Mouse (Mus musculus): ENCODE measurements around the gene Svep1. TPM values are rescaled to one million over a fixed set of nuclear protein-coding genes. Genes with fewer than 3 reads are reported as not detected.

Svep1 gene
- total and polyA plus RNA-seq, 2 experiments from 2014 or later: 0.86 to 6.4 TPM

GRCm38 (mm10) chr4:58068886-58069285, 137.8 kb downstream of the Svep1 start:
- no peak overlapping the region for H3K4me2 ChIP-seq (ENCODE audit: low read depth, low read length)
- H3K27ac ChIP-seq (ENCODE audit: low read depth): no peak overlapping the region
- no peaks in the 10 kb centered on the region for H3K27me3 ChIP-seq (ENCODE audit: control insufficient read depth, insufficient read depth, low read length)
- TF ChIP-seq CTCF (IDR thresholded peaks at IDR 0.05; ENCODE audit: low read depth) (no peak), EP300 (IDR thresholded peaks at IDR 0.05; ENCODE audit: low read depth) (no peak)
- no peaks in the 10 kb centered on the region for H3K9me3 ChIP-seq (replicated peaks; ENCODE audit: control insufficient read depth, low read length)
- DNase-seq (ENCODE audit: low spot score) (no peak), ATAC-seq (ENCODE audit: insufficient read depth, low read depth) (no peak)
- H3K4me3 ChIP-seq (ENCODE audit: low read depth, low read length): no peak overlapping the region
- no peaks in the 10 kb centered on the region for H3K36me3 ChIP-seq (replicated peaks; ENCODE audit: control insufficient read depth, insufficient read depth, low read length)
- WGBS: 75% methylated on average over 5 of the region's 5 CpGs
- no peaks in the 10 kb centered on the region for H3K4me1 ChIP-seq (ENCODE audit: control insufficient read depth, insufficient read depth)
- H3K9ac ChIP-seq (replicated peaks; ENCODE audit: low read depth, low read length): no peak overlapping the region

GRCm38 (mm10) chr4:58064721-58065120, 141.9 kb downstream of the Svep1 start:
- WGBS: 54% methylated on average over 2 of the region's 2 CpGs
- TF ChIP-seq EP300 (IDR thresholded peaks at IDR 0.05; ENCODE audit: low read depth) (no peak), CTCF (IDR thresholded peaks at IDR 0.05; ENCODE audit: low read depth) (no peak)
- Histone ChIP-seq H3K4me2 (ENCODE audit: low read depth, low read length) (no peak overlapping the region), H3K4me3 (ENCODE audit: low read depth, low read length) (no peak overlapping the region), H3K4me1 (ENCODE audit: control insufficient read depth, insufficient read depth) (no peaks in the 10 kb centered on the region), H3K36me3 (replicated peaks; ENCODE audit: control insufficient read depth, insufficient read depth, low read length) (no peaks in the 10 kb centered on the region), H3K27me3 (ENCODE audit: control insufficient read depth, insufficient read depth, low read length) (no peaks in the 10 kb centered on the region), H3K27ac (ENCODE audit: low read depth) (no peak overlapping the region), H3K9me3 (replicated peaks; ENCODE audit: control insufficient read depth, low read length) (no peaks in the 10 kb centered on the region), H3K9ac (replicated peaks; ENCODE audit: low read depth, low read length) (no peak overlapping the region)
- no peak for ATAC-seq (ENCODE audit: insufficient read depth, low read depth)
- DNase-seq (ENCODE audit: low spot score): no peak

- Histone ChIP-seq H3K36me3 (replicated peaks; ENCODE audit: control insufficient read depth, insufficient read depth, low read length) (no peaks in the 10 kb centered on the region), H3K9ac (replicated peaks; ENCODE audit: low read depth, low read length) (no peak overlapping the region), H3K27ac (ENCODE audit: low read depth) (no peak overlapping the region), H3K4me3 (ENCODE audit: low read depth, low read length) (no peak overlapping the region), H3K4me2 (ENCODE audit: low read depth, low read length) (no peak overlapping the region), H3K9me3 (replicated peaks; ENCODE audit: control insufficient read depth, low read length) (no peaks in the 10 kb centered on the region), H3K27me3 (ENCODE audit: control insufficient read depth, insufficient read depth, low read length) (no peaks in the 10 kb centered on the region), H3K4me1 (ENCODE audit: control insufficient read depth, insufficient read depth) (no peaks in the 10 kb centered on the region)
- ATAC-seq (ENCODE audit: insufficient read depth, low read depth) (no peak), DNase-seq (ENCODE audit: low spot score) (no peak)
- 83% methylated on average over 1 of the region's 1 CpGs for WGBS
- TF ChIP-seq CTCF (IDR thresholded peaks at IDR 0.05; ENCODE audit: low read depth) (no peak), EP300 (IDR thresholded peaks at IDR 0.05; ENCODE audit: low read depth) (no peak)
Measured at GRCm38 (mm10) chr4:58062933-58063332, 143.7 kb downstream of the Svep1 start.

DNA sequence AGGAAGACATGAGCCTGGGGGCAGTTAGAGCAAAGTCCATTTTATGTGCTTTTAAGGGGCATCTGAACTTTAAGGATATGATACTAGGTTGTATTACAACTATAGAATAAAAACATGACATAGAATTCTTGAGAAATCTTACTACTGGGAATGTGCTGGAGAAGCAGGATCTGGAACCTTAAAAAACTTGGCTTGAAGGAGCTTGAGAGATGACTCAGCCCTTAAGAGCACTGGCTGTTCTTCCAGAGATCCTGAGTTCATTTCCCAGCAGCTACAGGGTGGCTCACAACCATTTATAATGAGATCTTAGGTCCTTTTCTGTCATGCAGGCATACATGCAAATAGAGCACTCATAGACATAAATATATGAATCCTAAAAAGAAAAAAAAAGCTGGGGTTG, 151.0 kb downstream of the Svep1 start:
- Histone ChIP-seq H3K9me3 (replicated peaks; ENCODE audit: control insufficient read depth, low read length) (no peaks in the 10 kb centered on the region), H3K36me3 (replicated peaks; ENCODE audit: control insufficient read depth, insufficient read depth, low read length) (no peaks in the 10 kb centered on the region), H3K4me1 (ENCODE audit: control insufficient read depth, insufficient read depth) (no peaks in the 10 kb centered on the region), H3K4me2 (ENCODE audit: low read depth, low read length) (no peak overlapping the region), H3K9ac (replicated peaks; ENCODE audit: low read depth, low read length) (no peak overlapping the region), H3K27me3 (ENCODE audit: control insufficient read depth, insufficient read depth, low read length) (no peaks in the 10 kb centered on the region), H3K27ac (ENCODE audit: low read depth) (no peak overlapping the region), H3K4me3 (ENCODE audit: low read depth, low read length) (no peak overlapping the region)
- DNase-seq (ENCODE audit: low spot score): no peak
- TF ChIP-seq EP300 (IDR thresholded peaks at IDR 0.05; ENCODE audit: low read depth) (no peak), CTCF (IDR thresholded peaks at IDR 0.05; ENCODE audit: low read depth) (no peak)
- ATAC-seq (ENCODE audit: insufficient read depth, low read depth): no peak

DNA sequence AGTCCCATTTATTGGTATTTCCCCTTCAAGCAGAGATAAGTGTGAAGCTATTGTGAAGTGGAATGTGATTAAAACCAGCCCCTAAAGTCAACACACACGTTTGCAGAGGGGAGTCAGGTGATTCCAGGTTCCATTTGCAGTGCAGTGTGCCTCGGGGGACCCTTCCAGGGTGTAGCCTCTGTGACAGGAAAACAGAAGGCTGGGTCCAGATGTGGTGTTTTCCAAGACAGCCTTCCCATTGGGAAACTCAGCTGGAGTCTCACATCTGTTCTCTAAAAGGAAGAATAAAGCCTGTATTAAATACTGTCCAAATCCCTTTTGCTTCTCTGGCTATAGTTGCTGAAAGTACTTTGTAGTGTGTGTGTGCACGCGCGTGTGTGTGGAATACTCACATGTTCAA, 152.2 kb downstream of the Svep1 start:
- no peak overlapping the region for H3K4me3 ChIP-seq (ENCODE audit: low read depth, low read length)
- TF ChIP-seq CTCF (IDR thresholded peaks at IDR 0.05; ENCODE audit: low read depth) (no peak), EP300 (IDR thresholded peaks at IDR 0.05; ENCODE audit: low read depth) (no peak)
- WGBS: 69% methylated on average over 5 of the region's 5 CpGs
- H3K4me1 ChIP-seq (ENCODE audit: control insufficient read depth, insufficient read depth): no peaks in the 10 kb centered on the region
- no peak for DNase-seq (ENCODE audit: low spot score)
- H3K4me2 ChIP-seq (ENCODE audit: low read depth, low read length): no peak overlapping the region
- H3K27me3 ChIP-seq (ENCODE audit: control insufficient read depth, insufficient read depth, low read length): no peaks in the 10 kb centered on the region
- no peak overlapping the region for H3K9ac ChIP-seq (replicated peaks; ENCODE audit: low read depth, low read length)
- no peaks in the 10 kb centered on the region for H3K36me3 ChIP-seq (replicated peaks; ENCODE audit: control insufficient read depth, insufficient read depth, low read length)
- ATAC-seq (ENCODE audit: insufficient read depth, low read depth): no peak
- no peaks in the 10 kb centered on the region for H3K9me3 ChIP-seq (replicated peaks; ENCODE audit: control insufficient read depth, low read length)
- H3K27ac ChIP-seq (ENCODE audit: low read depth): no peak overlapping the region

DNA sequence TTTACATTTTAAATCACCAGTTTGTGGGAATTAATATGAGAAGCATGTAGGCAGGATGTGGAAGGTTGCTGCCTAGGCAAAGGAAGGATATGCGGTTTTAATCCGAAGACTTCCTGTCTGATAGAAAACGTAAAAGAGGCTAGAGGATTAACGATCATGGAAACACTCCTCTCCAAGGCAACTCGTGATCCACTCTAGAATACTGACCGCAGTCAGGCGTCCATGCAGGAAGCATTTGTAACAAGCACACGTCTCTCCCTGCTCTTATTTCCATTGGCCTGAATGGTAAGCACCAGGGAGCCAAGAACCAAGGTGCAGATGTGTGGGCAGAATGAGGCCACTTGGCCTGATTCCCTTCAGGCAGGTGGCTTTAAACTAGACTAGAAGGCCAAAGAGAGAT, 155.9 kb downstream of the Svep1 start:
- no peak for ATAC-seq (ENCODE audit: insufficient read depth, low read depth)
- no peaks in the 10 kb centered on the region for H3K36me3 ChIP-seq (replicated peaks; ENCODE audit: control insufficient read depth, insufficient read depth, low read length)
- no peak for TF ChIP-seq EP300 (IDR thresholded peaks at IDR 0.05; ENCODE audit: low read depth)
- TF ChIP-seq CTCF (IDR thresholded peaks at IDR 0.05; ENCODE audit: low read depth): no peak
- no peak for DNase-seq (ENCODE audit: low spot score)
- H3K27me3 ChIP-seq (ENCODE audit: control insufficient read depth, insufficient read depth, low read length): no peaks in the 10 kb centered on the region
- H3K9ac ChIP-seq (replicated peaks; ENCODE audit: low read depth, low read length): no peak overlapping the region
- no peaks in the 10 kb centered on the region for H3K9me3 ChIP-seq (replicated peaks; ENCODE audit: control insufficient read depth, low read length)
- 64% methylated on average over 8 of the region's 8 CpGs for WGBS
- H3K4me3 ChIP-seq (ENCODE audit: low read depth, low read length): no peak overlapping the region
- H3K4me2 ChIP-seq (ENCODE audit: low read depth, low read length): no peak overlapping the region
- no peaks in the 10 kb centered on the region for H3K4me1 ChIP-seq (ENCODE audit: control insufficient read depth, insufficient read depth)
- H3K27ac ChIP-seq (ENCODE audit: low read depth): no peak overlapping the region
